Mouse (Mus musculus) forebrain, embryonic 16.5 days (tissue): ENCODE results near the gene Olfr55. TPM values are rescaled to one million over a fixed set of nuclear protein-coding genes. Genes with fewer than 3 reads are reported as not detected.
"Not testable (repeated sequence)": the region's sequence is repeated elsewhere in the genome, so short reads cannot be mapped to it uniquely, and the experiment has no call there.

Experiments used
- ATAC-seq: fragments of 200-750 bp; cut with Nextera tagmentation; 2 replicates; pipeline ENCODE4 v1.8.0; 2017; ENCODE audit warnings: mild to moderate bottlenecking, moderate library complexity
- H3K27ac ChIP-seq: fragments of 300-500 bp; sonication (generic); 2 replicates; pipeline ENCODE4 v1.5.1; 2014; ENCODE audit warnings: low read length, control low read depth
- H3K27me3 ChIP-seq: fragments of 300-500 bp; sonication (generic); replicated peaks from 2 replicates; pipeline ENCODE4 v1.6.1; 2014; ENCODE audit warnings: low read length; ENCODE audit not compliant: control insufficient read depth, insufficient read depth
- H3K36me3 ChIP-seq: fragments of 300-500 bp; sonication (generic); 2 replicates; pipeline ENCODE4 v1.6.1; 2014; ENCODE audit not compliant: control insufficient read depth, insufficient read depth
- H3K4me1 ChIP-seq: fragments of 300-500 bp; sonication (generic); replicated peaks from 2 replicates; pipeline ENCODE4 v1.6.1; 2014; ENCODE audit warnings: low read length; ENCODE audit not compliant: control insufficient read depth, insufficient read depth
- H3K4me2 ChIP-seq: fragments of 300-500 bp; sonication (generic); 2 replicates; pipeline ENCODE4 v1.6.1; 2014; ENCODE audit warnings: mild to moderate bottlenecking, low read length, control low read depth
- H3K4me3 ChIP-seq: fragments of 300-500 bp; sonication (generic); replicated peaks from 2 replicates; pipeline ENCODE4 v1.5.1; 2014; ENCODE audit warnings: mild to moderate bottlenecking, low read length, control low read depth
- H3K9ac ChIP-seq: fragments of 300-500 bp; sonication (generic); replicated peaks from 2 replicates; pipeline ENCODE4 v1.6.1; 2014; ENCODE audit warnings: low read depth, low read length, control low read depth
- H3K9me3 ChIP-seq: fragments of 300-500 bp; sonication (generic); 2 replicates; pipeline ENCODE4 v1.6.1; 2016; ENCODE audit warnings: low read length; ENCODE audit not compliant: control insufficient read depth
- WGBS: fragments of 180-500 bp; shearing (Covaris S2); extraction: QIAGEN DNeasy Blood & Tissue Kit; methylation state at CpG from one replicate; pipeline ENCODE4 v1.1.7; 2014; 5-methylcytosine and 5-hydroxymethylcytosine counted together
- polyA plus RNA-seq: library from polyadenylated mRNA; unstranded; fragments of >200 nt; fragmentation: Nextera tagmentation; extraction: Ambion mirVana; gene quantifications from 2 replicates; pipeline ENCODE4 v1.2.1, GENCODE M21; 2015

Gene Olfr55
- not detected in 2 replicates for polyA plus RNA-seq

- not testable (repeated sequence) for H3K4me1 ChIP-seq, H3K4me2 ChIP-seq
- WGBS = 87% methylated on average over 1 of the region's 1 CpGs
Measured at GRCm38 (mm10) chr17:33168147-33168546, at the start of gene Olfr55. Gene Olfr55 (plus strand): TSS chr17:33168447.

GRCm38 (mm10) chr17:33124546-33124945, 43.7 kb upstream of the Olfr55 start:
- no peak for ATAC-seq
- Histone ChIP-seq H3K9ac (no peak overlapping the region), H3K4me1 (no peaks in the 10 kb centered on the region), H3K4me2 (no peak overlapping the region), H3K27me3 (no peaks in the 10 kb centered on the region), H3K27ac (no peak overlapping the region), H3K4me3 (no peak overlapping the region), H3K36me3 (no peaks in the 10 kb centered on the region), H3K9me3 (no peaks in the 10 kb centered on the region)

More at GRCm38 (mm10) chr17:33168147-33168546, at the start of gene Olfr55:
- H3K9me3 ChIP-seq, H3K36me3 ChIP-seq, ATAC-seq, H3K4me3 ChIP-seq, H3K27me3 ChIP-seq, H3K27ac ChIP-seq, H3K9ac ChIP-seq: not testable (repeated sequence)

GRCm38 (mm10) chr17:33126257-33126656, 42.0 kb upstream of the Olfr55 start:
- ATAC-seq = no peak
- Histone ChIP-seq H3K4me2 (no peak overlapping the region), H3K27ac (no peak overlapping the region), H3K4me1 (no peaks in the 10 kb centered on the region), H3K9ac (no peak overlapping the region), H3K27me3 (no peaks in the 10 kb centered on the region), H3K9me3 (no peaks in the 10 kb centered on the region), H3K36me3 (no peaks in the 10 kb centered on the region), H3K4me3 (no peak overlapping the region)
- WGBS = 59% methylated on average over 2 of the region's 2 CpGs

GRCm38 (mm10) chr17:33139261-33139820, 28.9 kb upstream of the Olfr55 start, which contains the start of gene Morc2b:
Gene Morc2b (minus strand): TSS chr17:33139683.
- Histone ChIP-seq H3K27me3 (no peaks in the 10 kb centered on the region), H3K36me3 (no peaks in the 10 kb centered on the region), H3K9ac (no peak within 1 kb of the TSS), H3K4me2 (no peak within 1 kb of the TSS), H3K9me3 (no peaks in the 10 kb centered on the region), H3K4me3 (no peak within 1 kb of the TSS), H3K27ac (no peak within 1 kb of the TSS), H3K4me1 (no peaks in the 10 kb centered on the region)
- ATAC-seq = no peak
- WGBS = 76% methylated on average over 18 of the region's 18 CpGs

GRCm38 (mm10) chr17:33191002-33191401, 22.8 kb downstream of the Olfr55 start, which contains the start of gene Olfr239:
Gene Olfr239 (plus strand): TSS chr17:33191302.
- not testable (repeated sequence) for H3K27me3 ChIP-seq, H3K36me3 ChIP-seq, H3K4me3 ChIP-seq, H3K4me1 ChIP-seq, ATAC-seq, H3K27ac ChIP-seq, H3K9ac ChIP-seq, H3K9me3 ChIP-seq, H3K4me2 ChIP-seq
- WGBS = no CpG with 5 or more reads among the region's 2 CpGs

- no peaks in the 10 kb centered on the region for H3K4me1 ChIP-seq
- H3K27me3 ChIP-seq = no peaks in the 10 kb centered on the region
- H3K9ac ChIP-seq = no peak within 1 kb of the TSS
- no peak within 1 kb of the TSS for H3K27ac ChIP-seq
- peaks cover 3% of the 10 kb centered on the region; the same call in 1 of the 2 replicates for H3K9me3 ChIP-seq
- 84% methylated on average over 2 of the region's 2 CpGs for WGBS
- no peaks in the 10 kb centered on the region for H3K36me3 ChIP-seq
- H3K4me3 ChIP-seq = no peak within 1 kb of the TSS
- H3K4me2 ChIP-seq = no peak within 1 kb of the TSS
- no peak for ATAC-seq
Measured at GRCm38 (mm10) chr17:33221590-33221989, 53.3 kb downstream of the Olfr55 start, which contains the start of gene Olfr1564. Gene Olfr1564 (minus strand): TSS chr17:33221690.

Other genes starting within 250 kb of the Olfr55 start
- gene Cyp4f13, start 221.0 kb upstream of the Olfr55 start, polyA plus RNA-seq = 8.0 and 8.4 TPM in 2 replicates
- 10.0 and 10.4 TPM in 2 replicates for gene Zfp472, start 202.6 kb upstream of the Olfr55 start, polyA plus RNA-seq
- gene Zfp952, start 175.3 kb upstream of the Olfr55 start, polyA plus RNA-seq = 22.1 and 22.6 TPM in 2 replicates
- gene Zfp763, start 135.0 kb upstream of the Olfr55 start, polyA plus RNA-seq = 32.1 and 34.6 TPM in 2 replicates
- gene 4921501E09Rik, start 100.4 kb upstream of the Olfr55 start, polyA plus RNA-seq = not detected in 2 replicates
- gene Zfp563, start 79.1 kb upstream of the Olfr55 start, polyA plus RNA-seq = 25.0 and 26.8 TPM in 2 replicates
- gene Morc2b, start 28.8 kb upstream of the Olfr55 start, polyA plus RNA-seq = 0.17 and 0.44 TPM in 2 replicates
- gene Olfr239, start 22.9 kb downstream of the Olfr55 start, polyA plus RNA-seq = not detected in 2 replicates
- 0.05 TPM in 1 of 2 replicates, not detected in the other for gene Olfr1564, start 53.2 kb downstream of the Olfr55 start, polyA plus RNA-seq
- 29.8 and 31.9 TPM in 2 replicates for gene Zfp955a, start 86.7 kb downstream of the Olfr55 start, polyA plus RNA-seq
- 0.04 TPM in 1 of 2 replicates, not detected in the other for gene Olfr63, start 96.2 kb downstream of the Olfr55 start, polyA plus RNA-seq
- 23.8 and 24.4 TPM in 2 replicates for gene Zfp955b, start 121.1 kb downstream of the Olfr55 start, polyA plus RNA-seq
- gene Zfp81, start 190.4 kb downstream of the Olfr55 start, polyA plus RNA-seq = 20.9 and 25.9 TPM in 2 replicates
- gene Zfp101, start 226.2 kb downstream of the Olfr55 start, polyA plus RNA-seq = 21.0 and 24.2 TPM in 2 replicates